Mouse (Mus musculus) stomach, embryonic 16.5 days (tissue): ENCODE data around the gene Tgfbr3. TPM values are rescaled to one million over a fixed set of nuclear protein-coding genes. Genes with fewer than 3 reads are reported as not detected.

ENCODE experiments used
- ATAC-seq: fragments of 200-750 bp; cut with Nextera tagmentation; 2 replicates; pipeline ENCODE4 v1.8.0; 2017; ENCODE audit warnings: moderate number of reproducible peaks, moderate TSS enrichment; ENCODE audit not compliant: insufficient read depth, low FRiP score
- H3K27ac ChIP-seq: fragments of 300-500 bp; sonication (generic); 2 replicates; pipeline ENCODE4 v1.5.1; 2014; ENCODE audit warnings: low read length
- H3K27me3 ChIP-seq: fragments of 300-500 bp; sonication (generic); 2 replicates; pipeline ENCODE4 v1.6.1; 2014; ENCODE audit warnings: low read length, control low read depth, mixed read lengths; ENCODE audit not compliant: control insufficient read depth, insufficient read depth
- H3K36me3 ChIP-seq: fragments of 300-500 bp; sonication (generic); 2 replicates; pipeline ENCODE4 v1.6.1; 2014; ENCODE audit warnings: low read length; ENCODE audit not compliant: control insufficient read depth, insufficient read depth
- H3K4me1 ChIP-seq: fragments of 300-500 bp; sonication (generic); 2 replicates; pipeline ENCODE4 v1.6.1; 2014; ENCODE audit warnings: low read length, control low read depth, mixed read lengths; ENCODE audit not compliant: control insufficient read depth, insufficient read depth
- H3K4me2 ChIP-seq: fragments of 300-500 bp; sonication (generic); 2 replicates; pipeline ENCODE4 v1.6.1; 2014; ENCODE audit warnings: low read depth, low read length, mixed read lengths
- H3K4me3 ChIP-seq: fragments of 300-500 bp; sonication (generic); replicated peaks from 2 replicates; pipeline ENCODE4 v1.5.1; 2014; ENCODE audit warnings: mild to moderate bottlenecking, low read length
- H3K9ac ChIP-seq: fragments of 300-500 bp; sonication (generic); 2 replicates; pipeline ENCODE4 v1.6.1; 2014; ENCODE audit warnings: low read length
- H3K9me3 ChIP-seq: fragments of 300-500 bp; sonication (generic); replicated peaks from 2 replicates; pipeline ENCODE4 v1.6.1; 2016; ENCODE audit warnings: low read length, control low read depth; ENCODE audit not compliant: control insufficient read depth
- WGBS: fragments of 180-500 bp; shearing (Covaris S2); extraction: QIAGEN DNeasy Blood & Tissue Kit; methylation state at CpG from one replicate; pipeline ENCODE4 v1.1.7; 2014; 5-methylcytosine and 5-hydroxymethylcytosine counted together
- polyA plus RNA-seq: library from polyadenylated mRNA; unstranded; fragments of >200 nt; fragmentation: Nextera tagmentation; extraction: Ambion mirVana; gene quantifications from 2 replicates; pipeline ENCODE4 v1.2.1, GENCODE M21; 2015

Gene Tgfbr3
- polyA plus RNA-seq, 1 experiment from 2014 or later: 31.1 TPM

DNA sequence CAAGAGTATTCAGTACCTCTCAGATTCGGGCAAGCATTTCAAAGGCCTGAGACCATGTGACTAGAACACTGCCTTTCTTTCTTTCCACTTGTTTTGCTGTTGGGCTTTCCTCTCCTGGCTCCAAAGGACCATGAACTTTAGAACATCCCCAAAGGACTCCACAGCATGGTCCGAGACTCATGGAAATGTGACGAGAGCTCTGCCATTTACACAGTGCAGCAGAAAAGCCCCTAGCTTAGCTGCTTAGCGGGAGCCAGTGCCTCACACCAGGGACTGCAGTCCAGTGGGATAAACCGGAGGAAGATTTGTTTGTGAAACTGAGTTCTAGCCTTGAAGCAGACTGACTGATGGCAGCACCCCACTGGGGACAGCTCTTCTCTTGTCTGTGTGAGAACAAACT lies 224.5 kb downstream of the Tgfbr3 start:
- no peaks in the 10 kb centered on the region for H3K27me3 ChIP-seq
- no peak overlapping the region for H3K27ac ChIP-seq
- H3K4me1 ChIP-seq: no peaks in the 10 kb centered on the region
- ATAC-seq: no peak
- no peaks in the 10 kb centered on the region for H3K36me3 ChIP-seq
- no peak overlapping the region for H3K4me3 ChIP-seq
- WGBS: 73% methylated on average over 5 of the region's 5 CpGs
- H3K9me3 ChIP-seq: no peaks in the 10 kb centered on the region
- no peak overlapping the region for H3K9ac ChIP-seq
- no peak overlapping the region for H3K4me2 ChIP-seq

DNA sequence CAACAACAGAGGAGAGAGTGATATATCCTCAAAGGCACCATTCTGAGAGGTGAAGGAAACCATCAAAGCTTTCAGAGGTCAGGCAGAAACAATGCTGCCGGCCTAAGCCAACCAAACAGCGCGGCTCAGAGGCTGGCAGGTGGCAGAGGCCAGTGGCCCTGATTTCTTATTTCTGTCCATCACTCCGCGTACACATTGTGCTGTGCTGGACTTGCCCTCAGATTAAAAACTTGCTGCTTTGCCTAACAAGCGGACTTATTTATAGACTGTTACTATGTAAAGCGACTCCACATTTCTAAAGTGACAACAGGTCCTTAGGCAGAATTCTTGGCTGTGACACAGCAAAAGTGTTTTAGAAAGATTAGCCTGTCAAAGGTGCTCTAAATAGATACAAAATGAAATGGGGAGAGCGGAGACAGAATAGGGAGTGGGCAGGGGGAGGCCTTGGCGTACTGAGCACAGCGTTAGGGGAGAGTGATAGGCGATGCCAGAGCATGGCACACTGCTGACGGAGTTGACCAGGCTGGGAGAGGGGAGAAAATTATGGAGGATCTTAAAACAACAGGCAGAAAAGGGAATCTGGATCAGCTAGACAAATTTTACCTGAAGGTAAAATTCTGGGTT lies 227.1 kb downstream of the Tgfbr3 start:
- Histone ChIP-seq H3K4me1 (no peaks in the 10 kb centered on the region), H3K4me2 (no peak overlapping the region), H3K36me3 (no peaks in the 10 kb centered on the region), H3K27ac (no peak overlapping the region), H3K9ac (no peak overlapping the region), H3K9me3 (no peaks in the 10 kb centered on the region), H3K27me3 (no peaks in the 10 kb centered on the region), H3K4me3 (no peak overlapping the region)
- ATAC-seq: no peak
- 66% methylated on average over 12 of the region's 12 CpGs for WGBS

DNA sequence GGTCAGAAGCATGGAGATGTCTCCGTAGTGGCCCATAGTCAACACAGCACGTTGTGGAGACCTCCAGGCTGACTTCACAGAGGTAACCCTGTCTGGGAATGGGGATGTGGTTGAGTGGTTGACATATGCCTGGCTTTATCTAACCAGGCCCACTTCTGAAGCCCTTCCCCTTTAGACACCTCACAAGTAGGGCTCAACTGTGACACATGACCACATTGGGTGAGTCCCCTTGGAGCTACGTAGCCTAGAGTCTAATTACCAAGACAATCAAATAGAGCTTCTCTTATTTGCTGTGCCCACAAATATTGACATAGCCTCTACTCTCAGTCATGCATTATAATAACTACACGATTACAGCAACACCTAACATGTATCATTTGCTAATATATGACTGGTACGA lies 229.9 kb downstream of the Tgfbr3 start:
- no peaks in the 10 kb centered on the region for H3K9me3 ChIP-seq
- no peaks in the 10 kb centered on the region for H3K36me3 ChIP-seq
- no peak overlapping the region for H3K27ac ChIP-seq
- no peak overlapping the region for H3K9ac ChIP-seq
- 82% methylated on average over 5 of the region's 5 CpGs for WGBS
- 0 out of 2 replicates have a peak, but pooled peaks have one; percentile 12 for ATAC-seq
- no peaks in the 10 kb centered on the region for H3K27me3 ChIP-seq
- H3K4me2 ChIP-seq: no peak overlapping the region
- H3K4me1 ChIP-seq: 0 out of 2 replicates have a peak, but pooled peaks cover 2% of the 10 kb centered on the region
- no peak overlapping the region for H3K4me3 ChIP-seq

DNA sequence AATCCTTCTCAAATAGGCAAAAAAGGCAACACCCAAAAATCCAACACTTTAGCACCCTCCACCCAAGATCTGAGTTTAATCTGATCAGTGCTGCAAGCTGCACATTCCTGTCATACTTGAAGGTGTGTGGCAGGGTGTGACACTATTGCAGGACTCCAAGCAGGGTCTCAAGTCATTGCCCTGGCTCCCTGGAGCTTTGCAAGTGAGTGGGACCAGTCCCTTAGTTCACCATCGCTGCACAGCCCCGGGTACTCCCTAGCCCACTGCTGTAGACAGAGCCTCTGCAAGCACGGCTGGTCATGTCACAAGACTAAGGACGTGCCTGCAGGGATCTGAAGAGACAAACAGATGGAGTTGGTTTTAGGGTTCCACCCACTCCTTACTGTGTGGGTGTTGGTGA lies 230.8 kb downstream of the Tgfbr3 start:
- 0 out of 2 replicates have a peak, but pooled peaks cover 2% of the 10 kb centered on the region for H3K4me1 ChIP-seq
- no peaks in the 10 kb centered on the region for H3K27me3 ChIP-seq
- H3K4me2 ChIP-seq: no peak overlapping the region
- H3K36me3 ChIP-seq: no peaks in the 10 kb centered on the region
- H3K9me3 ChIP-seq: no peaks in the 10 kb centered on the region
- no peak for ATAC-seq
- whole genome bisulfite sequencing: 62% methylated on average over 4 of the region's 4 CpGs
- H3K4me3 ChIP-seq: no peak overlapping the region
- no peak overlapping the region for H3K27ac ChIP-seq
- H3K9ac ChIP-seq: no peak overlapping the region

Other genes with a start within 250 kb of the Tgfbr3 start
- 2.2 and 2.4 TPM in 2 replicates for gene Brdt, start 41.5 kb upstream of the Tgfbr3 start, polyA plus RNA-seq
- gene Ephx4, start 113.1 kb upstream of the Tgfbr3 start, polyA plus RNA-seq: 1.4 and 1.8 TPM in 2 replicates
- not detected in 2 replicates for gene Lpcat2b, start 141.9 kb upstream of the Tgfbr3 start, polyA plus RNA-seq
- 3.6 and 3.8 TPM in 2 replicates for gene Btbd8, start 148.4 kb upstream of the Tgfbr3 start, polyA plus RNA-seq
- 0.20 and 0.46 TPM in 2 replicates for gene Gm42669, start 218.0 kb upstream of the Tgfbr3 start, polyA plus RNA-seq
- 0.06 and 0.09 TPM in 2 replicates for gene 1700028K03Rik, start 245.1 kb upstream of the Tgfbr3 start, polyA plus RNA-seq